Mouse (Mus musculus): ENCODE data around the gene Hipk4. TPM values are rescaled to one million over a fixed set of nuclear protein-coding genes. Genes with fewer than 3 reads are reported as not detected.

The Hipk4 gene
- polyA plus RNA-seq, 1 experiment from 2014 or later: 0.27 TPM

GRCm38 (mm10) chr7:27540521-27540920, 17.5 kb downstream of the Hipk4 start:
- no peaks in the 10 kb centered on the region for H3K9me3 ChIP-seq (ENCODE audit: low read length)
- no peak overlapping the region for H3K4me3 ChIP-seq (ENCODE audit: low read depth, low read length)
- DNase-seq (ENCODE audit: low spot score) (no peak), ATAC-seq (no peak)
- no peak for TF ChIP-seq CTCF (IDR thresholded peaks at IDR 0.05)
- no peak for TF ChIP-seq EP300 (IDR thresholded peaks at IDR 0.05)
- 0 out of 2 replicates have a peak, but pooled peaks cover 4% of the 10 kb centered on the region for H3K4me1 ChIP-seq (ENCODE audit: insufficient read depth, low read depth, low read length)
- no peaks in the 10 kb centered on the region for H3K27me3 ChIP-seq (replicated peaks; ENCODE audit: insufficient read depth, low read length)
- no peak overlapping the region for H3K27ac ChIP-seq (ENCODE audit: low read length)
- WGBS: 49% methylated on average over 2 of the region's 2 CpGs
- 0 out of 2 replicates have a peak, but pooled peaks cover 5% of the 10 kb centered on the region for H3K36me3 ChIP-seq (ENCODE audit: insufficient read depth, low read length)
- H3K9ac ChIP-seq (replicated peaks; ENCODE audit: low read depth): no peak overlapping the region
- no peak overlapping the region for H3K4me2 ChIP-seq (replicated peaks; ENCODE audit: low read depth, low read length)

GRCm38 (mm10) chr7:27540935-27541334, 17.9 kb downstream of the Hipk4 start:
- Histone ChIP-seq H3K27me3 (replicated peaks; ENCODE audit: insufficient read depth, low read length) (no peaks in the 10 kb centered on the region), H3K36me3 (ENCODE audit: insufficient read depth, low read length) (0 out of 2 replicates have a peak, but pooled peaks cover 5% of the 10 kb centered on the region), H3K4me3 (ENCODE audit: low read depth, low read length) (no peak overlapping the region), H3K27ac (ENCODE audit: low read length) (no peak overlapping the region), H3K9ac (replicated peaks; ENCODE audit: low read depth) (no peak overlapping the region), H3K4me1 (ENCODE audit: insufficient read depth, low read depth, low read length) (0 out of 2 replicates have a peak, but pooled peaks cover 4% of the 10 kb centered on the region), H3K4me2 (replicated peaks; ENCODE audit: low read depth, low read length) (no peak overlapping the region), H3K9me3 (ENCODE audit: low read length) (no peaks in the 10 kb centered on the region)
- 83% methylated on average over 6 of the region's 6 CpGs for WGBS
- ATAC-seq (no peak), DNase-seq (ENCODE audit: low spot score) (no peak)
- no peak for TF ChIP-seq CTCF (IDR thresholded peaks at IDR 0.05)
- no peak for TF ChIP-seq EP300 (IDR thresholded peaks at IDR 0.05)

GRCm38 (mm10) chr7:27541431-27541830, 18.4 kb downstream of the Hipk4 start:
- Histone ChIP-seq H3K27ac (ENCODE audit: low read length) (no peak overlapping the region), H3K36me3 (ENCODE audit: insufficient read depth, low read length) (0 out of 2 replicates have a peak, but pooled peaks cover 5% of the 10 kb centered on the region), H3K4me2 (replicated peaks; ENCODE audit: low read depth, low read length) (no peak overlapping the region), H3K4me1 (ENCODE audit: insufficient read depth, low read depth, low read length) (0 out of 2 replicates have a peak, but pooled peaks cover 4% of the 10 kb centered on the region), H3K9me3 (ENCODE audit: low read length) (no peaks in the 10 kb centered on the region), H3K4me3 (ENCODE audit: low read depth, low read length) (no peak overlapping the region), H3K27me3 (replicated peaks; ENCODE audit: insufficient read depth, low read length) (no peaks in the 10 kb centered on the region), H3K9ac (replicated peaks; ENCODE audit: low read depth) (no peak overlapping the region)
- 69% methylated on average over 16 of the region's 16 CpGs for WGBS
- TF ChIP-seq CTCF (IDR thresholded peaks at IDR 0.05) (no peak), EP300 (IDR thresholded peaks at IDR 0.05) (no peak)
- ATAC-seq (no peak), DNase-seq (ENCODE audit: low spot score) (no peak)

GRCm38 (mm10) chr7:27541922-27542321, 18.9 kb downstream of the Hipk4 start:
- no peak for TF ChIP-seq CTCF (IDR thresholded peaks at IDR 0.05)
- no peak for TF ChIP-seq EP300 (IDR thresholded peaks at IDR 0.05)
- H3K9me3 ChIP-seq (ENCODE audit: low read length): no peaks in the 10 kb centered on the region
- H3K27me3 ChIP-seq (replicated peaks; ENCODE audit: insufficient read depth, low read length): no peaks in the 10 kb centered on the region
- H3K4me1 ChIP-seq (ENCODE audit: insufficient read depth, low read depth, low read length): 0 out of 2 replicates have a peak, but pooled peaks cover 4% of the 10 kb centered on the region
- H3K36me3 ChIP-seq (ENCODE audit: insufficient read depth, low read length): 0 out of 2 replicates have a peak, but pooled peaks cover 4% of the 10 kb centered on the region
- H3K4me2 ChIP-seq (replicated peaks; ENCODE audit: low read depth, low read length): peak overlapping the region; percentile 92
- no peak overlapping the region for H3K27ac ChIP-seq (ENCODE audit: low read length)
- WGBS: 54% methylated on average over 5 of the region's 5 CpGs
- DNase-seq (ENCODE audit: low spot score) (no peak), ATAC-seq (no peak)
- peak overlapping the region; percentile 43 for H3K4me3 ChIP-seq (ENCODE audit: low read depth, low read length)
- H3K9ac ChIP-seq (replicated peaks; ENCODE audit: low read depth): peak overlapping the region; percentile 62; the same call in 1 of the 2 replicates

GRCm38 (mm10) chr7:27542392-27543033, 19.4 kb downstream of the Hipk4 start:
- DNase-seq (ENCODE audit: low spot score) (peak; percentile 87), ATAC-seq (peak; percentile 91)
- Histone ChIP-seq H3K4me3 (ENCODE audit: low read depth, low read length) (peak overlapping the region; percentile 43), H3K9ac (replicated peaks; ENCODE audit: low read depth) (peak overlapping the region; percentile 62), H3K4me2 (replicated peaks; ENCODE audit: low read depth, low read length) (peak overlapping the region; percentile 92), H3K27ac (ENCODE audit: low read length) (no peak overlapping the region), H3K27me3 (replicated peaks; ENCODE audit: insufficient read depth, low read length) (no peaks in the 10 kb centered on the region), H3K9me3 (ENCODE audit: low read length) (no peaks in the 10 kb centered on the region), H3K36me3 (ENCODE audit: insufficient read depth, low read length) (no peaks in the 10 kb centered on the region), H3K4me1 (ENCODE audit: insufficient read depth, low read depth, low read length) (0 out of 2 replicates have a peak, but pooled peaks cover 4% of the 10 kb centered on the region)
- WGBS: 1% methylated on average over 30 of the region's 30 CpGs
- TF ChIP-seq EP300 (IDR thresholded peaks at IDR 0.05) (no peak), CTCF (IDR thresholded peaks at IDR 0.05) (no peak)

GRCm38 (mm10) chr7:27543065-27543464, 20.0 kb downstream of the Hipk4 start:
- Histone ChIP-seq H3K9me3 (ENCODE audit: low read length) (no peaks in the 10 kb centered on the region), H3K27me3 (replicated peaks; ENCODE audit: insufficient read depth, low read length) (no peaks in the 10 kb centered on the region), H3K36me3 (ENCODE audit: insufficient read depth, low read length) (no peaks in the 10 kb centered on the region), H3K9ac (replicated peaks; ENCODE audit: low read depth) (peak overlapping the region; percentile 62; the same call in 1 of the 2 replicates), H3K4me3 (ENCODE audit: low read depth, low read length) (peak overlapping the region; percentile 43), H3K4me1 (ENCODE audit: insufficient read depth, low read depth, low read length) (0 out of 2 replicates have a peak, but pooled peaks cover 4% of the 10 kb centered on the region), H3K4me2 (replicated peaks; ENCODE audit: low read depth, low read length) (peak overlapping the region; percentile 92), H3K27ac (ENCODE audit: low read length) (no peak overlapping the region)
- TF ChIP-seq CTCF (IDR thresholded peaks at IDR 0.05) (no peak), EP300 (IDR thresholded peaks at IDR 0.05) (no peak)
- 37% methylated on average over 6 of the region's 6 CpGs for WGBS
- DNase-seq (ENCODE audit: low spot score): no peak
- 0 out of 2 replicates have a peak, but pooled peaks have one; percentile 1 for ATAC-seq

Data from lung, postnatal 0 days (tissue).